Mouse (Mus musculus): ENCODE measurements around the gene Anapc13.

Anapc13 gene

GRCm38 (mm10) chr9:102641531-102641930 lies 15.4 kb downstream of the Anapc13 start:
- H3K36me3 ChIP-seq (ENCODE audit: control insufficient read depth, insufficient read depth, low read length, poor library complexity, severe bottlenecking), result no peaks in the 10 kb centered on the region
- no peaks in the 10 kb centered on the region for H3K27me3 ChIP-seq (ENCODE audit: control insufficient read depth, insufficient read depth, low read length, poor library complexity, severe bottlenecking)
- DNase-seq (ENCODE audit: low read depth, low spot score), result no peak

DNA sequence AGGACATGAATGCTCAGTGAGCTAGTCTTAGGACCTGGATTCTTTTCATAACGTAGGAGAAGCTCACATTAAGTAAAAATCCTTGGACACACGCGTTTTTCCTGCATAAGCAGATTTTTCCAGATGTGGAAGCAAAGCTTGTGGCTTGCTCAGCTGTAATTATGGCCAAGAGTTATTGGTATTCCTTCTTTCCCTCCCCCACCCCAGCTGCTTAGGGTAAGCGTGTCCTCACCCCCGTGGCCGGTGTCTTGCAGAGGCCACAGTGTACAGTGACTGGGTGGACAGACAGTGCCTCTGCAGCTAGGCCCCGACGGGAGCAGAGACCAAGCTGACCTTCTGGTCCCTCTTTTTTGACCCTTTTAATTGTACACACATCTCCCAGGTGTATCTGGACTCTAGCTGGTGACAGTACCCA lies 17.0 kb downstream of the Anapc13 start:
- Histone ChIP-seq H3K36me3 (ENCODE audit: control insufficient read depth, insufficient read depth, low read length, poor library complexity, severe bottlenecking) (no peaks in the 10 kb centered on the region), H3K27me3 (ENCODE audit: control insufficient read depth, insufficient read depth, low read length, poor library complexity, severe bottlenecking) (no peaks in the 10 kb centered on the region)
- DNase-seq (ENCODE audit: low read depth, low spot score), result no peak

DNA sequence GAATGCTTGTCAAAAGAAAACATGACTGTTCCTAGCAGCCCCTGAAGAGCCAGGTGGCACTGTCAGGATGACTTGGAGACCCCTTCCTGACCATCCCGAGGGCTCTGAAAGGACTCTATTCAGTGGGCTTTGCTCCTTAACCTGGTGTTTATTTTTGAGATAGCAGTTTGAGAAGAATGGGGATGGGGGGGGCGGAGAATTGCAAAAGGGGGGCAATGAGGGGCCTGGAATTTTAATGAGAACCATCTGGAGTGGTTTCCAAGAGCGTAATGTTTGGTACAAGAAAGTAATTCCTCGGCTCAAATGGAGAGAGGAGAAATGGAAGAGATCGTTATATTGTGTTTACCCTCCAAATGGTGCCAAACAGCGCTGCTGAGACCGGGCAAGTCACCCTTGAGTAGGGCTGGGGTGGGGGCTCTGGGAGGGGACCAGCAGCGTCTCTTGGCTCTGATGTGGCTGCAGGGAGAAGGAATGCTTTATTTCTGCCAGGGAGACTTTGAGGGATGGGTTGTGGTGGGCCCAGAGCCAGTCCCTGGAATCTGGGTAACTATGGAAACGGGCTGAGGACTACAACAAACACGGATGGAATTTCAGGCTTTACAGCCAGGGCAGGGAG lies 17.5 kb downstream of the Anapc13 start:
- H3K27me3 ChIP-seq (ENCODE audit: control insufficient read depth, insufficient read depth, low read length, poor library complexity, severe bottlenecking), result no peaks in the 10 kb centered on the region
- no peak for DNase-seq (ENCODE audit: low read depth, low spot score)
- no peaks in the 10 kb centered on the region for H3K36me3 ChIP-seq (ENCODE audit: control insufficient read depth, insufficient read depth, low read length, poor library complexity, severe bottlenecking)

DNA sequence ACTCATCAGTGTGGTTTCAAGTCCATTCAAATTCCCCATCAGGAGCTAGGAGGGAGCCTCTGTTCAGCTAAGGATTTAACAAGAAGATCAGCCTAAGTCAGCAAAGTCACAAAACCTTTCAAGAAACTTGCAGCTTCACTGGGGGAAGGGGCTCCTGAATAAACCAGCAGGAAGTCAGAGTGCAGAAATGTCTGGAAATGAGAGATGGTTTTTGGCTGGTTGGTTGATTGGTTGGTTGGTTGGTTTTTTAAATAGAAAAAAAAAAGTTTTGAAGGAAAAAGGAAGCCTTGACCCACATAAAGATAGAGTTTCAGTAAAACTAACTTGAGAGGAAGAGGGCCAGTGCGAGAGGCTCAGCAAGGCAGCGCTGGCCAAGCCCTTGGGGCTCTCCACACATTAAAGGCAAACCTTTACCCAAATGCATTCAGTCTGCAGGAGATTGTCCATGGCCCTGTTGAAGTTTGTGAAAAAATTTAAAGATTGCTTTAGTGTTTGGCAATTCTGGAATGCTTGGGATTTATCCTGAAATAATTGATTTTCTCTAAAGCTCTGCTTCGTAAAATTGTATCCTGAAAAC lies 19.1 kb downstream of the Anapc13 start:
- Histone ChIP-seq H3K36me3 (ENCODE audit: control insufficient read depth, insufficient read depth, low read length, poor library complexity, severe bottlenecking) (no peaks in the 10 kb centered on the region), H3K27me3 (ENCODE audit: control insufficient read depth, insufficient read depth, low read length, poor library complexity, severe bottlenecking) (no peaks in the 10 kb centered on the region)
- DNase-seq (ENCODE audit: low read depth, low spot score), result no peak

GRCm38 (mm10) chr9:102647010-102647409 lies 20.9 kb downstream of the Anapc13 start:
- Histone ChIP-seq H3K27me3 (ENCODE audit: control insufficient read depth, insufficient read depth, low read length, poor library complexity, severe bottlenecking) (no peaks in the 10 kb centered on the region), H3K36me3 (ENCODE audit: control insufficient read depth, insufficient read depth, low read length, poor library complexity, severe bottlenecking) (no peaks in the 10 kb centered on the region)
- DNase-seq (ENCODE audit: low read depth, low spot score), result no peak

GRCm38 (mm10) chr9:102649917-102650527 lies 23.9 kb downstream of the Anapc13 start:
- peaks cover 2% of the 10 kb centered on the region for H3K27me3 ChIP-seq (ENCODE audit: control insufficient read depth, insufficient read depth, low read length, poor library complexity, severe bottlenecking)
- H3K36me3 ChIP-seq (ENCODE audit: control insufficient read depth, insufficient read depth, low read length, poor library complexity, severe bottlenecking), result no peaks in the 10 kb centered on the region
- DNase-seq (ENCODE audit: low read depth, low spot score), result no peak

DNA sequence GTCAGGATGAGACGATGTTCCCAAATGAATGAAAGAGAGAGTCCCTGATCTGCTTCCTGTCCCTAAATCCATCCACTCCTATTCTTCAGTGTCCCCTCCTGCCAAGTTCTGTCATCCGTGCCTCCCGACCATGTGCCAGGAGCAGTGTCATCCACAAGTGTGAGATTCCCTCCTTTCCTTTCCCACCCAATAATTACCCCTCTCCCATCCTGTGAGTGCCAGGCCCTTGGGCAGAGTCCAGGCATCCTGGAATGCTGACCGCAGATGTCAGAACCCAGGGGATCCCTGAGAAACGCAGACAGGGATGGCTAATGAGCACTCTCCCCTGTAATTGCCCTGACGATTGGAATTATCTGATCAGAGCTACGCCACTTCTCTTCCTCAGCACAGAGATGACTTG lies 24.5 kb downstream of the Anapc13 start:
- Histone ChIP-seq H3K27me3 (ENCODE audit: control insufficient read depth, insufficient read depth, low read length, poor library complexity, severe bottlenecking) (peaks cover 2% of the 10 kb centered on the region), H3K36me3 (ENCODE audit: control insufficient read depth, insufficient read depth, low read length, poor library complexity, severe bottlenecking) (no peaks in the 10 kb centered on the region)
- DNase-seq (ENCODE audit: low read depth, low spot score), result no peak

DNA sequence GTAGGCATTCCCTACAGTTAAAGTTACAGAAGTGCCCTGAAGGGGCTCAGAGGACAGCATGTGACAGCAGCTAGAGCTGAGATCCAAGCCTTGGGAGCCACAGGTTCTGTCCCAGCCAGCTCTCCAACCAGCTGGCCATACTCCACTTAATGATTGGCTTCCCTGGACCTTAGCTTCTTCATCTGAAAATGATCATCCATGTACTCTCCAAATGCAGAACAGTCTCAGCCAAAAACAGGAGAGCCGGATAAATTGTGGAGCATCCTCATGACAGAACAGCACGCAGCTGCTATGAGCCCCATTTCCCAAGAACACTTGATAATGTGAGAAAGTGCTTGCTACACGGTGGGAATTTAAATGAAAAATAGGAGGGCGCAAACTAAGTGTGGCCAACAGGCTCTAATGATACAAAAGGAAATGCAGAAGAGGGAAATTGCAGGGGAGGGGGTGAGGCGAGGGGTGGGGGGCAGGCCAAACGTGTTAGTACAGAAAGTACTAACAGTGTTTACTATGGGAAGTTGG lies 25.2 kb downstream of the Anapc13 start:
- DNase-seq (ENCODE audit: low read depth, low spot score), result no peak
- no peaks in the 10 kb centered on the region for H3K36me3 ChIP-seq (ENCODE audit: control insufficient read depth, insufficient read depth, low read length, poor library complexity, severe bottlenecking)
- peaks cover 2% of the 10 kb centered on the region for H3K27me3 ChIP-seq (ENCODE audit: control insufficient read depth, insufficient read depth, low read length, poor library complexity, severe bottlenecking)

DNA sequence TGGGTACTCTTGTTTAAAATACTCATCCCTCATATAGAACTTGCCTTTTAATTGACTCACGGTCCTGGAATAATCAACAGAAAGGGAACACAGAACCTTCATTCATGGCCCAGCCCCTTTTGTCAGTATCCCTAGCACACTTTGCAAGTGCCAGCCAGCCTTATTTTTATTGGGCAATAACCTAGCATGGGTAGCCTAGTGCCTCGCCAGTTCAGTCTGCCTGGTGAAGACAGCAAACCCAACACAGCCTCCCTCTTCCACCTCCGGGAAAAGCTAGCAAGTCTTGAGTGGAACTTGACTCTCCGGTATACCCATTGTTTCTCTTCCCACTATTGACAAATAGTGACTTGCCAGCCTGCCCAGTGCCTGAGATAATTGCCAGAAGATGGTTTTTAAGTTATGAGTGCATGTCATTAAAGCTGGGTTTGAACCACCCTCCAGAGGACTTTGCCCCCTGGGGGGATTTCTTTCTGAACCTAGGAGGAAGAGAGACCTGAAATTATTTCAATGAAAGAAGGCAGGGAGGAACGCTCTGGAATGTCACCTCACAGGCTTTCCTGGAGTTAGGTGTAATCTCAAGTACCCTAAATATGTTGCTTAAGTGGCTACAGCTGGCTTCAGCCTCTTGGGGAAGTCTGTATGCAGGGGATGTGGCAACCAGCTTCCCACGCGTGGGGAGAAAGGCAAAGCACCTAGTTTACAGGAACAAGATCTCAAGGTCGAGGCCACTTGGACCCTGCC lies 30.4 kb downstream of the Anapc13 start:
- H3K27me3 ChIP-seq (ENCODE audit: control insufficient read depth, insufficient read depth, low read length, poor library complexity, severe bottlenecking), result peaks cover 2% of the 10 kb centered on the region
- no peaks in the 10 kb centered on the region for H3K36me3 ChIP-seq (ENCODE audit: control insufficient read depth, insufficient read depth, low read length, poor library complexity, severe bottlenecking)
- DNase-seq (ENCODE audit: low read depth, low spot score), result no peak

GRCm38 (mm10) chr9:102668115-102668514 lies 42.0 kb downstream of the Anapc13 start:
- Histone ChIP-seq H3K36me3 (ENCODE audit: control insufficient read depth, insufficient read depth, low read length, poor library complexity, severe bottlenecking) (no peaks in the 10 kb centered on the region), H3K27me3 (ENCODE audit: control insufficient read depth, insufficient read depth, low read length, poor library complexity, severe bottlenecking) (no peaks in the 10 kb centered on the region)
- no peak for DNase-seq (ENCODE audit: low read depth, low spot score)

DNA sequence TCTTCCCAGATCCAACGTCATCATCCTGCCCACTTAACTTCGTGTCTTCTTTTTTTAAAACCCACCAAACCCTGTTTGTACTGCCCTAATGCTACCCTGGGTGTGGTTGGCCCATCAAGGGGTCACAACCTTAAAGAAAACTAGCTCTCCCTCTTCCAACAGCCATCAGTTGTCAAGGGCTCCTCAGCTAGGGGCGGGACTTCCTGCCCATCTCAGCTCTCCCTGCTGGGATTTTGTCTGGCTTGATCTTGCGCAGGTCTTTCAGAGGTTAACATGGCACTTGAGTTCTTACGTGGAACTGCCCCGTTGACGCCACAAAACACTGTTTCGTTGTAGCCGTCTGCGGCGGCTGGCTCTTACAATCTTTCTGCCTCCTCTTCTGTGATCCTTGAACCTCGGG lies 42.8 kb downstream of the Anapc13 start:
- no peak for DNase-seq (ENCODE audit: low read depth, low spot score)
- H3K27me3 ChIP-seq (ENCODE audit: control insufficient read depth, insufficient read depth, low read length, poor library complexity, severe bottlenecking), result no peaks in the 10 kb centered on the region
- H3K36me3 ChIP-seq (ENCODE audit: control insufficient read depth, insufficient read depth, low read length, poor library complexity, severe bottlenecking), result no peaks in the 10 kb centered on the region

GRCm38 (mm10) chr9:102673381-102673780 lies 47.3 kb downstream of the Anapc13 start:
- DNase-seq (ENCODE audit: low read depth, low spot score), result no peak
- Histone ChIP-seq H3K27me3 (ENCODE audit: control insufficient read depth, insufficient read depth, low read length, poor library complexity, severe bottlenecking) (no peaks in the 10 kb centered on the region), H3K36me3 (ENCODE audit: control insufficient read depth, insufficient read depth, low read length, poor library complexity, severe bottlenecking) (no peaks in the 10 kb centered on the region)

DNA sequence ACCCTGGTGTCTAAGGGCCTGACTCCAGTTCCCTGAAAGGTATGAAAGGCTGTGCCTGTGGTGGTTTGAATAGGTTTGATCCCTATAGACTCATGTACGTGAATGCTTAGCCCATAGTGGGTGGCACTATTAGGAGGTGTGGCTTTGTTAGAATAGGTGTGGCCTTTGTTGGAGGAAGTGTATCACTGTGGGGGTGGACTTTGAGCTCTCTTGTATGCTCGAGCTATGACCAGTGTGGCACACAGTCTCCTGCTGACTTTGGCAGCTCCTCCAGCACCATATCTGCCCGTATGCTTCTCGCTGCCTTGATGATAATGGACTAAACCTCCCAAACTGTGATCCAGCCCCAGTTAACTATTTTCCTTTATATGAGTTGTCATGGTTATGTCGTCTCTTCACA lies 49.8 kb downstream of the Anapc13 start:
- DNase-seq (ENCODE audit: low read depth, low spot score), result no peak
- Histone ChIP-seq H3K36me3 (ENCODE audit: control insufficient read depth, insufficient read depth, low read length, poor library complexity, severe bottlenecking) (no peaks in the 10 kb centered on the region), H3K27me3 (ENCODE audit: control insufficient read depth, insufficient read depth, low read length, poor library complexity, severe bottlenecking) (no peaks in the 10 kb centered on the region)

- no peaks in the 10 kb centered on the region for H3K36me3 ChIP-seq (ENCODE audit: control insufficient read depth, insufficient read depth, low read length, poor library complexity, severe bottlenecking)
- DNase-seq (ENCODE audit: low read depth, low spot score), result no peak
- no peaks in the 10 kb centered on the region for H3K27me3 ChIP-seq (ENCODE audit: control insufficient read depth, insufficient read depth, low read length, poor library complexity, severe bottlenecking)
Measured at GRCm38 (mm10) chr9:102681470-102681869, 55.4 kb downstream of the Anapc13 start.

Data from splenic B cell, adult 2 months (primary cell).